Mouse (Mus musculus) stomach, embryonic 14.5 days (tissue): Measurements from ENCODE around the gene Smim22. TPM values are rescaled to one million over a fixed set of nuclear protein-coding genes. Genes with fewer than 3 reads are reported as not detected.
A peak's percentile ranks its signal among the peaks of the same experiment; 100 is the strongest.

Experiments used
- ATAC-seq: fragments of 200-750 bp; cut with Nextera tagmentation; 2 replicates; pipeline ENCODE4 v1.8.0; 2017; ENCODE audit warnings: low read depth, moderate TSS enrichment; ENCODE audit not compliant: insufficient number of reproducible peaks, insufficient read depth, low FRiP score
- H3K27ac ChIP-seq: fragments of 300-500 bp; sonication (generic); 2 replicates; pipeline ENCODE4 v1.5.1; 2014; ENCODE audit warnings: mild to moderate bottlenecking, low read length, moderate library complexity, mixed read lengths
- H3K27me3 ChIP-seq: fragments of 300-500 bp; sonication (generic); 2 replicates; pipeline ENCODE4 v1.6.1; 2014; ENCODE audit warnings: low read length, control low read depth, mixed read lengths; ENCODE audit not compliant: control insufficient read depth, insufficient read depth
- H3K36me3 ChIP-seq: fragments of 300-500 bp; sonication (generic); 2 replicates; pipeline ENCODE4 v1.6.1; 2014; ENCODE audit warnings: mild to moderate bottlenecking, control low read depth, low read length, moderate library complexity, mixed read lengths; ENCODE audit not compliant: control insufficient read depth, insufficient read depth
- H3K4me1 ChIP-seq: fragments of 300-500 bp; sonication (generic); 2 replicates; pipeline ENCODE4 v1.6.1; 2014; ENCODE audit warnings: low read length, control low read depth, mixed read lengths; ENCODE audit not compliant: control insufficient read depth, insufficient read depth
- H3K4me2 ChIP-seq: fragments of 300-500 bp; sonication (generic); replicated peaks from 2 replicates; pipeline ENCODE4 v1.6.1; 2014; ENCODE audit warnings: low read depth, low read length, control low read depth
- H3K4me3 ChIP-seq: fragments of 300-500 bp; sonication (generic); 2 replicates; pipeline ENCODE4 v1.5.1; 2014; ENCODE audit warnings: low read depth, low read length, control low read depth
- H3K9ac ChIP-seq: fragments of 300-500 bp; sonication (generic); replicated peaks from 2 replicates; pipeline ENCODE4 v1.6.1; 2014; ENCODE audit warnings: low read depth, mild to moderate bottlenecking, control low read depth, low read length, moderate library complexity, mixed read lengths
- H3K9me3 ChIP-seq: fragments of 300-500 bp; sonication (generic); 2 replicates; pipeline ENCODE4 v1.6.1; 2016; ENCODE audit warnings: low read depth, low read length, control low read depth; ENCODE audit not compliant: control insufficient read depth
- WGBS: fragments of 180-500 bp; shearing (Covaris S2); extraction: QIAGEN DNeasy Blood & Tissue Kit; methylation state at CpG from one replicate; pipeline ENCODE4 v1.1.7; 2014; 5-methylcytosine and 5-hydroxymethylcytosine counted together
- polyA plus RNA-seq: library from polyadenylated mRNA; unstranded; fragments of >200 nt; fragmentation: Nextera tagmentation; extraction: Ambion mirVana; gene quantifications from 2 replicates; pipeline ENCODE4 v1.2.1, GENCODE M21; 2014

The Smim22 gene
- polyA plus RNA-seq, 1 experiment from 2014 or later: 38.6 TPM

DNA sequence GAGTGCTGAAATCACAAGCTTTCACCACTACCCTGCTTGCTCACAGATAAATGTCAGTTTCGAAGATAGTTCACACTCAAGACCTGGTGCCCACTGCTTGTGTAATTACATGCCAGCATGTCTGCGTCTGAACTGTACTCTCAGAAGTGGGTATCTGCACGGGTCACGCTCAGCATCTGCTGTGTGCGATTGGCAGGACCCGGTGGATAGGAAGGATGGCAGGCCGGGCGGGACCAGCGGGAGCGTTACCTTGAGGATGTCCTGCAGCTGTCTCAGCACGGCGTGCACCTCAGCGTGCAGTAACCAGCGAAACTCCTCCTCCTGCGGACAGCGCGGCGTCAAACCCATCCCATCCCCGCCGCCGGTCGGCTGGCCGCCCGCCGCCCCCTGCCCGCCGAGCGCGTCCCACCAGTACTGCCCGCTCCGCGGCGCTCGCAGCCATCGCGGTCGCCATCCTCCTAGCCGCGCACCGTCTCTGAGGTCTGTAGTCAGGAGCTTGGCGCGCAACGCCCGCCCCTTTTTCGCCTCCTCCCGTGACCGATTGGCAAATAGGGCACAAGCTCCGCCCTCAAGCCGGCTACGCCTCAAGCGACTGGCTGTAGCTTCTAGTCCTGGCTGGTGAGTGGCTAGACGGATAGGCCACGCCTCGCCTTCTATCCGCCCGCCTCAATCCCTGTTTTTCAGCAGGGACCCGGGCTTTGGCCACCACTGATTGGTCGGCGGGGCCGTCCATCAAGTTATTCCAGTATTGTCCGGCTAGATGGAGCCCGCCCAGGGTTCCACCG, 6.2 kb downstream of the Smim22 start, which contains the start of gene Rogdi:
Gene Rogdi, minus strand, starts transcription at position 500 of the 785 bp plus-strand sequence.
- H3K4me1 ChIP-seq: 0 out of 2 replicates have a peak, but pooled peaks cover 3% of the 10 kb centered on the region
- H3K9ac ChIP-seq: peak within 1 kb of the TSS; percentile 45
- ATAC-seq: peak; percentile 99
- H3K4me2 ChIP-seq: peak within 1 kb of the TSS; percentile 78
- WGBS: 1% methylated on average over 62 of the region's 63 CpGs
- no peaks in the 10 kb centered on the region for H3K9me3 ChIP-seq
- no peak within 1 kb of the TSS for H3K27ac ChIP-seq
- peak within 1 kb of the TSS; percentile 62 for H3K4me3 ChIP-seq
- H3K36me3 ChIP-seq: peaks cover 36% of the 10 kb centered on the region
- no peaks in the 10 kb centered on the region for H3K27me3 ChIP-seq

- ATAC-seq: no peak
- Histone ChIP-seq H3K36me3 (peaks cover 48% of the 10 kb centered on the region), H3K27ac (no peak overlapping the region)
Observed at GRCm38 (mm10) chr16:5014578-5014977, 7.5 kb downstream of the Smim22 start.

GRCm38 (mm10) chr16:5024021-5024420, 16.9 kb downstream of the Smim22 start:
- no peak for ATAC-seq
- no peak overlapping the region for H3K4me2 ChIP-seq
- H3K9me3 ChIP-seq: no peaks in the 10 kb centered on the region
- H3K4me1 ChIP-seq: no peaks in the 10 kb centered on the region
- 91% methylated on average over 3 of the region's 3 CpGs for whole genome bisulfite sequencing
- H3K9ac ChIP-seq: no peak overlapping the region
- H3K4me3 ChIP-seq: no peak overlapping the region
- no peaks in the 10 kb centered on the region for H3K27me3 ChIP-seq
- H3K27ac ChIP-seq: no peak overlapping the region
- peaks cover 91% of the 10 kb centered on the region for H3K36me3 ChIP-seq

More at GRCm38 (mm10) chr16:5014578-5014977, 7.5 kb downstream of the Smim22 start:
- WGBS: 85% methylated on average over 4 of the region's 4 CpGs
- Histone ChIP-seq H3K27me3 (no peaks in the 10 kb centered on the region), H3K9me3 (no peaks in the 10 kb centered on the region), H3K4me1 (0 out of 2 replicates have a peak, but pooled peaks cover 3% of the 10 kb centered on the region), H3K9ac (no peak overlapping the region), H3K4me2 (no peak overlapping the region), H3K4me3 (no peak overlapping the region)

DNA sequence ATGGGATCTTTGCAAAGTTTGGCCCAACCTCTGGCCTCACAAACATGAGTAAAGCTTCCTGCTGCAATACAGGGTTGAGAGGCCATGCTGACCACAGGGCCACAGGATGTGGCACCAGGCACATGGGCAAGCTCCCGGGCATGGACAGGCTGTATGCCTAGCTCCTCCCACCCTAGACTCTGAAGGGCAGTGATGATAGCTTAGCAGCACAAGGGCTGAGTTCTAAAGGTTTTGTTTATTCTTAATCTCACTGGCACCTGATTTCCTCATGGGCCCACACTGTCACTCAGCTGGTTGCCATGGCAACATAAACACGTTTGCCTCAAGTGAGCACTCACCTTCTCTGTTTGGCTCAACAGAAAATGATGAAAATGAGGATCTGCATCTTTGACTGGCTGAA, 22.8 kb downstream of the Smim22 start:
- H3K4me2 ChIP-seq: no peak overlapping the region
- peaks cover 97% of the 10 kb centered on the region for H3K36me3 ChIP-seq
- WGBS: 61% methylated on average over 2 of the region's 2 CpGs
- no peaks in the 10 kb centered on the region for H3K4me1 ChIP-seq
- H3K27me3 ChIP-seq: no peaks in the 10 kb centered on the region
- H3K9me3 ChIP-seq: no peaks in the 10 kb centered on the region
- H3K27ac ChIP-seq: no peak overlapping the region
- no peak overlapping the region for H3K9ac ChIP-seq
- ATAC-seq: peak; percentile 46
- no peak overlapping the region for H3K4me3 ChIP-seq

DNA sequence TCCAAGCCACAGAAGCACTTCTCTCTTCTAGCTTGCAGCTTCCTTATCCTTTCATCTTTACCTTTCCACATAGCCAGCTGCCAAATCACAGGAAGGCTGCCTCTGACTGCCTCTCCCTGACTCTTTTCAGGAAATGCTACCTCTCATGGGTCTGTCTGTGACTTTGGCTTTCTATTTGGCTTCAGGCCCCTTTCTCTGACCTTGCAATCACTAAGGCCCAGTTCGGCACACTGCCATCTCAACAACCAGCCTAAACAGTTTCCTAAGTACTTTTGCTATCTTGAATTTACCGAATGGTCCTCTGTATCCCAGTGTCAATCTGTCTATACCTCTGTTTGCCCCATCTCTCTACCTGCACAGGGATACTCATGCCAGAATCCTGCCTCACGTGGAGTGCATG, 28.5 kb downstream of the Smim22 start:
- ATAC-seq: no peak
- peaks cover 92% of the 10 kb centered on the region for H3K36me3 ChIP-seq
- no peak overlapping the region for H3K4me2 ChIP-seq
- H3K4me3 ChIP-seq: no peak overlapping the region
- H3K9me3 ChIP-seq: no peaks in the 10 kb centered on the region
- no peaks in the 10 kb centered on the region for H3K27me3 ChIP-seq
- no peaks in the 10 kb centered on the region for H3K4me1 ChIP-seq
- H3K27ac ChIP-seq: no peak overlapping the region
- H3K9ac ChIP-seq: no peak overlapping the region
- WGBS: 93% methylated on average over 3 of the region's 3 CpGs

DNA sequence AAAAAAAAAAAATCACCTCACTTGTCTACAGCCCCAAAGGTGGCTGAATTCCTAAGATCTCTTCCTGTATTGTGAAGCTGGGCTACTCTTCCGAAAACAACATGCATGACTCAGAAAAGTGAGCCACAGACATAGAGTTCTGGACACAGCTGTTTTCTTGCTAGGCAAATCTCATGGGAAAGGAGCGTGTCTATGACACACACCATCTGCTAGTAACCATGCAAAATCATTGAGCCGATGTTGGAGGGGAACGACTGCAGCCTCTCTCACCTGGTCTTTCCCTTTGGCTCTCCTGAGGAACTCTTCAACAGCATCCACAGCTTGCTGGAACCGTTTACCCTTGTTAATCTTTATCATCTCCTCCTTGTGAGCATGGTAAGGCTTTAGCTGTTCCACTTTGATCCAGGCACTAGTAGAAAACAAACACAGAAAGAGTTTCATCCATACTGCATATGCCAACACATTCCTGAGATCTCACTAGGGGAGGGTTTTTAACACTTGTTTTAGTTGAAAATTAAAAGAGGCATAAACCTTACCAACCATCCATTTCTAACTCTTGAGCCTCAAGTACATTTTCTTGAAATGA, 29.7 kb downstream of the Smim22 start:
- 83% methylated on average over 5 of the region's 5 CpGs for WGBS

GRCm38 (mm10) chr16:5045322-5045721, 38.2 kb downstream of the Smim22 start:
- Histone ChIP-seq H3K4me1 (peaks cover 8% of the 10 kb centered on the region; the same call in 1 of the 2 replicates), H3K27me3 (no peaks in the 10 kb centered on the region), H3K4me2 (no peak overlapping the region), H3K36me3 (peaks cover 67% of the 10 kb centered on the region), H3K9me3 (no peaks in the 10 kb centered on the region), H3K9ac (no peak overlapping the region), H3K27ac (no peak overlapping the region), H3K4me3 (no peak overlapping the region)
- 96% methylated on average over 3 of the region's 3 CpGs for WGBS
- ATAC-seq: no peak

More for the DNA sequence above, 29.7 kb downstream of the Smim22 start:
- no peak for ATAC-seq
- no peaks in the 10 kb centered on the region for H3K9me3 ChIP-seq
- no peak overlapping the region for H3K9ac ChIP-seq
- H3K4me2 ChIP-seq: no peak overlapping the region
- no peak overlapping the region for H3K4me3 ChIP-seq
- no peaks in the 10 kb centered on the region for H3K27me3 ChIP-seq
- H3K36me3 ChIP-seq: peaks cover 92% of the 10 kb centered on the region
- H3K4me1 ChIP-seq: no peaks in the 10 kb centered on the region
- H3K27ac ChIP-seq: no peak overlapping the region

- no peaks in the 10 kb centered on the region for H3K9me3 ChIP-seq
- ATAC-seq: peak; percentile 51
- H3K4me2 ChIP-seq: peak overlapping the region; percentile 89
- peaks cover 17% of the 10 kb centered on the region; the same call in 1 of the 2 replicates for H3K4me1 ChIP-seq
- peak overlapping the region; percentile 87 for H3K27ac ChIP-seq
- peak overlapping the region; percentile 91 for H3K9ac ChIP-seq
- no peaks in the 10 kb centered on the region for H3K27me3 ChIP-seq
- WGBS: under 1% methylated on average over 38 of the region's 38 CpGs
- H3K36me3 ChIP-seq: peaks cover 36% of the 10 kb centered on the region
- peak overlapping the region; percentile 95 for H3K4me3 ChIP-seq
Observed at GRCm38 (mm10) chr16:5049182-5049773, 42.2 kb downstream of the Smim22 start.
